Mouse (Mus musculus): ENCODE results near the gene Akr1c14. TPM values are rescaled to one million over a fixed set of nuclear protein-coding genes. Genes with fewer than 3 reads are reported as not detected.
A peak's percentile ranks its signal among the peaks of the same experiment; 100 is the strongest.
"Not testable (repeated sequence)": the region's sequence is repeated elsewhere in the genome, so short reads cannot be mapped to it uniquely, and the experiment has no call there.

The Akr1c14 gene
- total RNA-seq, 1 experiment from 2014 or later: 0.73 TPM

DNA sequence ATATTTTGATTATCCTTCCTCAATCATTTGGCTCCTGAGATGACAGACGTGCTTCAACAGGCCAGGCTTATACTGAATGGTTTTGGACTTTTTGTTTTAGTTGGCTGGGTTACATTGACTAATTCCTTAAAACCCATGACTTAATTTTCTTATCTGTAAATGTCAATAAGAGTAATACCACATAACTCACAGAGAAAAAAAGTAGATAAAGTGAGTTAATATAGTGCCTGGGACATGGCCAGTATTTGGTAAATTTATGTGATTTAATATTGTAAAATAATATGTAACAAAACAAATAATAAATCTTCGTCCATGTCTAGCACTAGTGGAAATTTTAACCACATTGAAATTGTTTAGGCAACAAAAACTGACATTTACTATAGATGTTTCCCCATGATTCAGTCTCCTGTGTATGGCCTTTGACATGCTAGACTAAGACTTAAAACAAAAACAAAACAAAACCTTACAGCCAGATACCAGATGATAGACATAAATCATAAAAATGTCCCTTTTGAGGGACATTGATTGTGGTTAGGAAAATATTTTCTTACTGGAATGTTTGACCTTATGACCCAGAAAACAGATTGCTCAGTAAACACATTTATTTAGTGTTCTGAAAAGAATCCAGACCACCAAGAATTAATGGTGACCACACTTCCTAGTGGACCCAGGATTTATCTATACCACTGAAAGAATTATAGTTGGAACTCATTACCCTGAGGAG, 70.5 kb downstream of the Akr1c14 start:
- DNase-seq: no peak

GRCm38 (mm10) chr13:4123146-4123545, 74.3 kb downstream of the Akr1c14 start:
- DNase-seq: no peak

GRCm38 (mm10) chr13:4124471-4124870, 75.7 kb downstream of the Akr1c14 start:
- not testable (repeated sequence) for DNase-seq

- DNase-seq: not testable (repeated sequence)
Observed at GRCm38 (mm10) chr13:4125846-4126245, 77.0 kb downstream of the Akr1c14 start.

GRCm38 (mm10) chr13:4129100-4129499, 80.3 kb downstream of the Akr1c14 start:
- no peak for DNase-seq

DNA sequence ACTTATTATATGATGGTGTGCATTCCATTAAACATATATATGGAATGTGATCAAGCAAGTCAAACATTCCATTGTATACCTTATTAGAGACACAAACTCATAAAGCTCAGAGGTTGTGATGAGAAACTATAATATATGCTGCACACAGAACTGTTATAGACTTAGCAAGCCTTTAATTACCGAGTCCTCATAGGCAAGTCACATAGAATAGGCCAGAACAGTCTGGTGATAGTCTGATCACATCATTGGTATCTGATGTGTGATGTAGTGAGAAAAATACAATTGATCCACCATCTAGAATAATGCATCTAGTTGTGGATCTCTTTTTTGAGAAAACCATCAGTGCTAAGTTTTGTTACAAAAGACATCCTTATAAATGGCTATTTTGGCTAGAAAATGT, 82.5 kb downstream of the Akr1c14 start:
- DNase-seq: no peak

GRCm38 (mm10) chr13:4131721-4132120, 82.9 kb downstream of the Akr1c14 start:
- DNase-seq: no peak

- DNase-seq: peak; percentile 29
Observed at GRCm38 (mm10) chr13:4133070-4133469, 84.3 kb downstream of the Akr1c14 start.

Other genes with a start within 250 kb of the Akr1c14 start
- gene Calml3, start 244.7 kb upstream of the Akr1c14 start, total RNA-seq (2021): not detected in 2 replicates
- gene Calm4, start 211.3 kb upstream of the Akr1c14 start, total RNA-seq (2021): not detected in 2 replicates
- not detected in 2 replicates for gene Calm5, start 194.8 kb upstream of the Akr1c14 start, total RNA-seq (2021)
- gene Net1, start 130.8 kb upstream of the Akr1c14 start, total RNA-seq (2021): 94.7 and 107 TPM in 2 replicates
- not detected in 2 replicates for gene Tubal3, start 130.7 kb upstream of the Akr1c14 start, total RNA-seq (2021)
- not detected in 2 replicates for gene Ucn3, start 103.7 kb upstream of the Akr1c14 start, total RNA-seq (2021)
- 7,030 and 8,142 TPM in 2 replicates for gene Akr1c18, start 101.6 kb downstream of the Akr1c14 start, total RNA-seq (2021)
- gene Akr1c13, start 142.1 kb downstream of the Akr1c14 start, total RNA-seq (2021): 36.1 and 44.4 TPM in 2 replicates
- gene Akr1c19, start 179.7 kb downstream of the Akr1c14 start, total RNA-seq (2021): 0.70 and 1.00 TPM in 2 replicates
- gene Akr1c12, start 230.4 kb downstream of the Akr1c14 start, total RNA-seq (2021): not detected in 2 replicates